In genomic region chr7:134671467-134671901, GRCm38 (mm10) we compare ENCODE assay signal across 8 mouse cellular contexts. TPM values are rescaled to one million over a fixed set of nuclear protein-coding genes. Genes with fewer than 3 reads are reported as not detected.
DNase-seq lines count a peak whose midpoint lies in the region; ATAC-seq and TF ChIP-seq lines count a peak whose summit lies in the region.

No protein-coding gene starts in this region.

- no peaks in the 10 kb centered on the region for H3K9me3 ChIP-seq in forebrain, embryonic 16.5 days (ENCODE audit: control insufficient read depth, low read length)
- H3K9me3 ChIP-seq in midbrain, embryonic 16.5 days (replicated peaks; ENCODE audit: control insufficient read depth, low read length, poor library complexity, severe bottlenecking) = no peaks in the 10 kb centered on the region

- intact Hi-C loops in left cerebral cortex, postnatal 4 days (cut with DNase I) = no loop called here

- DNase-seq in R1 (ENCODE audit: low read depth, low spot score) = peak; percentile 60
- peak; percentile 57 for DNase-seq in kidney, postnatal 14 days
- DNase-seq in left cerebral cortex, postnatal 4 days = no peak
- no peak for DNase-seq in left cerebral cortex, adult 9 months (ENCODE audit: low spot score in 2 of 2)
- no peak for DNase-seq in layer of hippocampus, postnatal 14 days (ENCODE audit: low spot score in 2 of 2)

- ATAC-seq in forebrain, embryonic 16.5 days = no peak
- ATAC-seq in midbrain, embryonic 16.5 days = no peak

- no peak for TF ChIP-seq CTCF in C2C12 (IDR thresholded peaks at IDR 0.05; ENCODE audit: control insufficient read depth, insufficient read depth, insufficient read length)

- peaks cover 10% of the 10 kb centered on the region for H3K4me1 ChIP-seq in forebrain, embryonic 16.5 days (replicated peaks; ENCODE audit: control insufficient read depth, insufficient read depth, low read length)
- H3K4me1 ChIP-seq in midbrain, embryonic 16.5 days (ENCODE audit: control insufficient read depth, insufficient read depth, low read length) = peaks cover 7% of the 10 kb centered on the region

- H3ac ChIP-seq in C2C12 (ENCODE audit: control insufficient read depth, insufficient read length, low read depth) = peak overlapping the region; percentile 83

- peak overlapping the region; percentile 53 for H3K4me3 ChIP-seq in C2C12 (ENCODE audit: insufficient read depth, poor library complexity, severe bottlenecking)
- peak overlapping the region; percentile 72 for H3K4me3 ChIP-seq in forebrain, embryonic 16.5 days (replicated peaks; ENCODE audit: low read length)
- peak overlapping the region; percentile 65 for H3K4me3 ChIP-seq in midbrain, embryonic 16.5 days (ENCODE audit: low read depth, low read length)

- H3K36me3 ChIP-seq in C2C12 (ENCODE audit: control insufficient read depth, insufficient read depth) = no peaks in the 10 kb centered on the region
- no peaks in the 10 kb centered on the region for H3K36me3 ChIP-seq in forebrain, embryonic 16.5 days (ENCODE audit: control insufficient read depth, insufficient read depth)
- H3K36me3 ChIP-seq in midbrain, embryonic 16.5 days (ENCODE audit: control insufficient read depth, insufficient read depth, low read length) = no peaks in the 10 kb centered on the region

- H3K27me3 ChIP-seq in C2C12 (ENCODE audit: control insufficient read depth, insufficient read depth, insufficient read length) = no peaks in the 10 kb centered on the region
- no peaks in the 10 kb centered on the region for H3K27me3 ChIP-seq in forebrain, embryonic 16.5 days (replicated peaks; ENCODE audit: control insufficient read depth, insufficient read depth, low read length)
- H3K27me3 ChIP-seq in midbrain, embryonic 16.5 days (ENCODE audit: control insufficient read depth, insufficient read depth, low read depth, low read length) = peaks cover 16% of the 10 kb centered on the region

- peak overlapping the region; percentile 99 for H3K4me2 ChIP-seq in forebrain, embryonic 16.5 days (ENCODE audit: low read length)
- H3K4me2 ChIP-seq in midbrain, embryonic 16.5 days (ENCODE audit: low read length) = peak overlapping the region; percentile 100

- WGBS in forebrain, embryonic 16.5 days = 41% methylated on average over 7 of the region's 7 CpGs
- WGBS in midbrain, embryonic 16.5 days = 33% methylated on average over 7 of the region's 7 CpGs

- peaks cover 21% of the 10 kb centered on the region for H3K79me3 ChIP-seq in C2C12 (ENCODE audit: low read depth)

- H3K27ac ChIP-seq in forebrain, embryonic 16.5 days (ENCODE audit: low read length) = no peak overlapping the region
- no peak overlapping the region for H3K27ac ChIP-seq in midbrain, embryonic 16.5 days (ENCODE audit: low read length)

- peaks cover 58% of the 10 kb centered on the region for H3K79me2 ChIP-seq in C2C12 (ENCODE audit: control insufficient read depth, insufficient read depth)

- peak overlapping the region; percentile 67 for H3K9ac ChIP-seq in forebrain, embryonic 16.5 days (replicated peaks; ENCODE audit: low read depth, low read length)
- H3K9ac ChIP-seq in midbrain, embryonic 16.5 days (ENCODE audit: low read depth, low read length) = peak overlapping the region; percentile 69; the same call in 1 of the 2 replicates

TF ChIP-seq in C2C12, 6 proteins besides CTCF, POLR2A, EP300 and RAD21:
- TF ChIP-seq CEBPB (IDR thresholded peaks at IDR 0.05; ENCODE audit: low read depth) = no peak
- TF ChIP-seq FOSL1 (IDR thresholded peaks at IDR 0.05; ENCODE audit: insufficient read depth, low read length, poor library complexity, severe bottlenecking) = no peak
- TF ChIP-seq USF1 (IDR thresholded peaks at IDR 0.05; ENCODE audit: low read depth) = no peak
- no peak for TF ChIP-seq MAX (IDR thresholded peaks at IDR 0.05)
- TF ChIP-seq MYOD1 (IDR thresholded peaks at IDR 0.05; ENCODE audit: control insufficient read depth, insufficient read length, low read depth) = no peak
- no peak for TF ChIP-seq MYOG (IDR thresholded peaks at IDR 0.05; ENCODE audit: control insufficient read depth, extremely low read depth, insufficient read length)

RNA-seq across cellular contexts. Expression of gene Dock1, which starts 1.0 kb away (rescaled TPM):
- polyA plus RNA-seq in C2C12 (2012; fragmentation: generic; extraction: Trizol) = 12.1 TPM
- polyA plus RNA-seq in forebrain, embryonic 16.5 days (2015; fragmentation: Nextera tagmentation; extraction: Ambion mirVana) = 7.7 and 10.5 TPM in 2 replicates
- 5.5 and 6.9 TPM in 2 replicates for polyA plus RNA-seq in midbrain, embryonic 16.5 days (2015; fragmentation: Nextera tagmentation; extraction: Ambion mirVana)
- total RNA-seq in left cerebral cortex, postnatal 4 days (2021) = 10 to 100 TPM; 17.4 to 19.9 TPM
- total RNA-seq in layer of hippocampus, postnatal 14 days (2021) = 10 to 100 TPM; 25.4 to 25.8 TPM

Comparison
In these comparisons a context has a peak if more than half of its experiments do, and no peak if none do; other contexts are left out.
1. DNase-seq: peak in R1 (single experiment) and kidney, postnatal 14 days (single experiment); none in left cerebral cortex, postnatal 4 days (single experiment), left cerebral cortex, adult 9 months (0 of 2) and layer of hippocampus, postnatal 14 days (0 of 2).
2. Peak in every context shown above with its lines, with median percentiles within 50 percentile points of each other: H3K4me3 ChIP-seq.